Mouse (Mus musculus): Measurements from ENCODE around the gene Spo11. TPM values are rescaled to one million over a fixed set of nuclear protein-coding genes. Genes with fewer than 3 reads are reported as not detected.

The Spo11 gene
- total RNA-seq, 2 experiments from 2014 or later: 0.44 to 0.74 TPM

DNA sequence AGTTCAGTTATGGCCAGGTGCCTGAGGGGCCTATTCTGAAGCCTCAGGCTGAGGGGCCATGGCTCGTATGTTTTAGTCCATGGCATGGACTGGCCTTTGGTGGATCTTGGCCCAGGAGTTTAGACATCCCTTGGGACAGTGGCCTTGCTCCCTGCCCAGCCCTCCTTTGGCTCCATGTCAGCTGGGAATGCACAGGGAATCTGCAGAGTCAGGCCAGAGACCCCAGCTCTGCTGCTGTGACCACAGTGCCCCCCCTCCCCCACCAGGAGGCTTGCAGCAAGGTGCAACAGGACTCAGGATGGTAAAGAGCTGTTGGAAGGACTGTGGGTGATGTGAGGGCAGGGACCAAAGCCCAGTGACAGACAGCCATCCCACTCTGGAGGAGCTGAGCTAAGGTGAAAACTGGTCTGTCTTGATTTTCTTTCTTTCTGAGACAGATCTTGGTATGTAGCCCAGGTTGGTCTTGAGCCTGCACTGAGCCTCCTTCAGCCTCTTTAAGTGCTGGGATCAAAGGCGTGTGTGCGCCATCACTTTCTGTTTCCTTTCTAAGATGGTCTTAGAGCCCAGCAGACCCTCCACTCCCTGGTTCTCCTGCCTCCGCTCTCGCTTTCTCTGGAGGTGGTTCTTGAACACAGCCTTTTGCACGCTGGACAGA is 49.8 kb downstream of the Spo11 start:
- DNase-seq: peak; percentile 19
- intact Hi-C loops (cut with DNase I): no loop called here

DNA sequence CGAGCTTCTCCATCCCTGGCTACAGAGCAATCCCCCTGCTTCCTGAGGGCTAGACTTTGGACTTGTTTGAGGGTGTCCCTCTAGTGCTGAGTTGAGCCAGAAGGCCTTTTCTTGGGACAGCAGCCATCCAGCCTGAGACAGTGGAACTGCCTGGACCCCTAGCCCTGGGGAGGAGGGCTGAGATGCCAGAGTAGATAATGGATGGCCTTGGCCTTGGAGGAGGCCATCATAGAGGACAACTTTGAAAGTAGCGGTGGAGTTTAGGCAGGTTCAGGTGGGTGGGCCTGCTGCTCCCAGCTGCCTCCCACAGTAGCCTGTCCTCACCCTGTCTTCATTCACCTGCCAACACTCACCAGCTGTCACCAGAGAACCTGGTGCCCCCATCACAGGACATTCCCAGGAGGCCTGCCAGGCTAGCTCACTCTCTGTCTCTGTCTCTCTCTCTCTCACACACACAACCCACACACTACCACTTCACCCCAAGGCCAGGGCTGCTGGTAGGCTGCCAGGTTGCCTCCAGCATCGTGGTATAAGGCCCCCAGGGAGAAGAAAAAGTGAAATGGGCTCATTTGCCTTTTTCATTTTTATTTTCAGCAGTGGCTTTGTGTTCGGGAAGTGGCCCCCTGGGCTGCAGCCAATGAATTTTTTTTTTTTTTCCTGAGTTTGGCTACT is 50.5 kb downstream of the Spo11 start:
- intact Hi-C loops (cut with DNase I): no loop called here
- DNase-seq: no peak

DNA sequence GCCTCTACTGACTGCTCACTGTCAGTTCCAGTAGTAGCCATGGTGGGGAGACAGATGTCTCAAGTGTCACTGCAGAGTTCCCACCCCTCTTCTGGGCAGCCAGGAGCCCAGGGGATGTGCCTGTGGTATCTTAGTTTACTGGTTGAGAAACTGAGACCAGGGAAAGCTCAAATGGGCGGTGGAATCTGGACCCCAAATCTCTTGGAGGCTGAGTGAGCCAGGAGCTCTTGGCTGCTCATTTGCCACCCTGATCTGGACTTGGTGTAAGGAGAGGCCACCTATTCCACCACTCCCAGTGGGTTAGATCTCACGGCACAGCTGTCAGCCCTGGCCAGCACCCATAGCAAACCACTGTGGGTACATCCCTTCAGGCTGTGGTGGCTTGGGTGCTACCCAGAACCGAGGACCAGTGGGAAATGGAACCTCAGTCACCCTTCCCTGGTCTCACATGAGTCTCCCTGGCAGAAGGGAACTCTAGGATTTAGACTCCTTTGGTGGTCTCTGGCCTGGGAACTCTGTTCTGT is 51.1 kb downstream of the Spo11 start:
- DNase-seq: no peak
- intact Hi-C loops (cut with DNase I): no loop called here

GRCm38 (mm10) chr2:173030591-173031338 is 53.3 kb downstream of the Spo11 start:
- no peak for DNase-seq
- intact Hi-C loops (cut with DNase I): no loop called here

- no peak for DNase-seq
- intact Hi-C loops (cut with DNase I): no loop called here
These were observed 56.0 kb downstream of the Spo11 start for GRCm38 (mm10) chr2:173033531-173033930.

DNA sequence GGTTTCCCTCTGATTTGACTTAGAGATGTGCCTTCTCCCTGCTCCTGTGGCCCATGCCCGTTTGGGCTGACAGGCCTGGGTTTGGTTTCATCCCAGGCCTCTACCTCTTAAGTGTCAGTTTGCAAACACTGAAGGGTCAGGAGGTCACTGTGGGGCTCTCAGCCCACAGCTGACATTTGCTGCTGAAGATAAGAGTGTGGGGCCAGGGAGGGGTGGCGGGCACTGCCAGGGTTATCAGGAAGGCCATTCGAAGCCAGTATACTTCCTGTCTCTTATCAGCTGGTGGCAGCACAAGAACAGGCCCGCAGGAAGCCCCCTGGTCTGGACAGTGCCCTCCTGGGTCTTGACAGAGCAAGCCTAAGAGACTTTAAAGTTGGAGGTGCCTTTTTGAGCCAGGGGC is 57.5 kb downstream of the Spo11 start:
- DNase-seq: no peak
- intact Hi-C loops (cut with DNase I): no loop called here

GRCm38 (mm10) chr2:173035653-173036052 is 58.2 kb downstream of the Spo11 start:
- intact Hi-C loops (cut with DNase I): no loop called here

GRCm38 (mm10) chr2:173036055-173036454 is 58.6 kb downstream of the Spo11 start:
- intact Hi-C loops (cut with DNase I): no loop called here
- no peak for DNase-seq

More at GRCm38 (mm10) chr2:173035653-173036052, 58.2 kb downstream of the Spo11 start:
- no peak for DNase-seq

GRCm38 (mm10) chr2:173036611-173037010 is 59.1 kb downstream of the Spo11 start:
- no peak for DNase-seq
- intact Hi-C loops (cut with DNase I): no loop called here

DNA sequence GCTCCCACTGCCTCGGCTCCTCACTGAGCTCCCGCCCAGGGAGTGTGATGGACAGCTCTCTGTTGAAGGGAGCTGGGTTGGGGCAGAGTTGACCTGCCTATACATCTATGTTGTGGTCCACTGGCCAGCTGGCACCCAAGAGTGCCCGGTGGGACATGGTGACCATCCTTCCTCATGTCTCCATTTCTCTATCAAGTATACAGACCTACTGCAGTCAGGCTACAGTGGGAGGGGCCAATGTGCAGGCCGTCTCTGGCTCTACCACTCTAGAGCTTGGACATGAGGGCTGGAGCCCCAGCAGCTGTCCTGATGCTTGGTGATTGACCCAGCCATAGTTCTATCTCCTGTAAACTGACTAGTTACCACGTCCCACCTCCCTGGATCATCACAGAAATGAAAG is 59.8 kb downstream of the Spo11 start:
- intact Hi-C loops (cut with DNase I): no loop called here
- DNase-seq: no peak

GRCm38 (mm10) chr2:173037827-173038607 is 60.5 kb downstream of the Spo11 start:
- DNase-seq: no peak
- intact Hi-C loops (cut with DNase I): no loop called here

DNA sequence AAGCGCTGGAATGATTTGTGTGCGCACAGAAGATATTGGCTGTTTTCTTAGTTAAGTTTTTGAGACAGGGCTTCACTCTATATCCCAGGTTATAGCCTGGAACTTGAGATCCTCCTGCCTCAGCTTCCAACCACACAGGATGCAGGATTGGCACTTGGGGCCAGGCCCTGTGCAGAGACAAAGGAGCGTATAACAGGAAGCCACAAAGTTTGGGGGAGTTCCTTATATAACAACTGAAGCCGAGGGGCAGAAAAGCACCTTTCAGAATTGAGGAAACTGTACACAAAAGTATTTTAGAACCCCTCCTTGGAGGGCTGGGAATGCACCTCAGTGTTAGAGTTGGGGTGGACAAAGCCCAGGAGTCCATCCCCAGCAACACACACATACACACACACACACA is 61.5 kb downstream of the Spo11 start:
- intact Hi-C loops (cut with DNase I): no loop called here

DNA sequence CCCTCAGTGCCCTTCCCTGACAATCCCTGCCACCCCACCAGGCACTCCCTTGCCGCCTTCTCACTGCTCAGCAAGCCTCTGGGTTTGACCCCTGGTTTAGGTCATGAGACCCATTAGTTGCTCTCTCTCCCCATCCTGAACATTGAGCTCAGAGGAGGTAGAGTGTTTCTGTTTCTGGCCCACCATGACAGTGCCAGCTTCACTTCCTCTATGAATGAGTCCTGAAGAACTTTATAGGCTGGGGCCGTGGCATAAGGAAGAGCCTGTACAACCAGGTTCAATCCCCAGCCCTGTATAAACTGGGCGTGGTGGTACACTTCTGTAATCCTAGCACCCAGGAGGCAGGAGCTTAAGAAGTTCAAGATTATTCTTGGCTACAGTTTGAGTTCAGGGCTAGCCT is 63.3 kb downstream of the Spo11 start:
- intact Hi-C loops (cut with DNase I): no loop called here
- no peak for DNase-seq

More for the DNA sequence above, 61.5 kb downstream of the Spo11 start:
- DNase-seq: no peak

DNA sequence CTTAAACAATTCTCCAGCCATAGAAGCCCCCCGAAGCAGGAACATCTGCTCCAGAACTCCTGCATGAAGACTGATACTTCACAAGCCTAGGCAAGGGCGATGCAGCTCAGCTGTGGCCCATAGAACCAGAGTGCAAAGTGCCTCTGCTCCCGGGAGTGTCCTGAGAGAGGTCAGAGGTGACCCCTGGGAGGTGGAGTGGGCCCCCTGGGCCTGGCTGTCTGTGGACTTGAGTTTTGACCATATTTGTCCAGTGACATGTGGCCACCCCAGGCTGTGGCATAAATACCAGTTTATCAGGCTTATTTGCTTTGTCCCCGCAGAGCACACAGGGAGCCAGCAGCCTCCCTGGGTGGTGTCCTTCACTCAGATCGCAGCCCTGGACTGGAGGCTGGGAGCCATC is 63.7 kb downstream of the Spo11 start:
- intact Hi-C loops (cut with DNase I): no loop called here
- DNase-seq: no peak

GRCm38 (mm10) chr2:173041893-173042292 is 64.4 kb downstream of the Spo11 start:
- DNase-seq: no peak
- intact Hi-C loops (cut with DNase I): no loop called here

GRCm38 (mm10) chr2:173042504-173043162 is 65.1 kb downstream of the Spo11 start:
- intact Hi-C loops (cut with DNase I): no loop called here
- DNase-seq: no peak

All from left cerebral cortex, postnatal 4 days (tissue).